ENCODE assay signal across 25 mouse cellular contexts in genomic region chr4:48766458-48766857, GRCm38 (mm10).
"Had no signal": no experiment of that assay in that cellular context is flagged by ENCODE, and none has a peak within 500 bp of the region (broad histone marks: within the 10 kb centered on the region; RNA-seq: fewer than 3 reads in every experiment).

No protein-coding gene starts in this region.

- DNase-seq: cerebellum, adult 8-10 months; cerebellum, adult 9-10 months; cerebellum, adult 9-11 months; cerebellum, postnatal 10 days; cerebellum, postnatal 14 days; cerebellum, postnatal 25 days; cerebellum, postnatal 36 days; embryo, embryonic 11 days; forebrain, postnatal 0 days; gastrocnemius, adult 2 months; gastrocnemius, postnatal 10 days; gastrocnemius, postnatal 14 days; gastrocnemius, postnatal 25 days; gastrocnemius, postnatal 36 days; heart, adult 18-20 months had no signal

- H3K4me1 ChIP-seq: embryonic facial prominence, embryonic 10.5 days; forebrain, embryonic 12.5 days; forebrain, embryonic 13.5 days had no signal

- H3K9me3 ChIP-seq: embryonic facial prominence, embryonic 10.5 days; embryonic facial prominence, embryonic 12.5 days; embryonic facial prominence, embryonic 13.5 days; embryonic facial prominence, embryonic 15.5 days; forebrain, embryonic 10.5 days; forebrain, embryonic 12.5 days; forebrain, embryonic 13.5 days; forebrain, embryonic 15.5 days; heart, embryonic 10.5 days had no signal

- H3K27me3 ChIP-seq: embryonic facial prominence, embryonic 12.5 days; embryonic facial prominence, embryonic 13.5 days; embryonic facial prominence, embryonic 15.5 days; forebrain, embryonic 12.5 days; forebrain, embryonic 13.5 days; forebrain, embryonic 15.5 days had no signal

- H3K4me3 ChIP-seq: embryonic facial prominence, embryonic 10.5 days; embryonic facial prominence, embryonic 12.5 days; embryonic facial prominence, embryonic 13.5 days; embryonic facial prominence, embryonic 15.5 days; erythroblast, embryonic 14.5 days; forebrain, embryonic 10.5 days; forebrain, embryonic 12.5 days; forebrain, embryonic 13.5 days; forebrain, embryonic 15.5 days; gastrocnemius, adult 2 months; heart, embryonic 10.5 days had no signal

- H3K4me2 ChIP-seq: embryonic facial prominence, embryonic 12.5 days; embryonic facial prominence, embryonic 13.5 days; embryonic facial prominence, embryonic 15.5 days; forebrain, embryonic 12.5 days; forebrain, embryonic 13.5 days; forebrain, embryonic 15.5 days had no signal

- H3K36me3 ChIP-seq: embryonic facial prominence, embryonic 10.5 days; embryonic facial prominence, embryonic 12.5 days; embryonic facial prominence, embryonic 13.5 days; embryonic facial prominence, embryonic 15.5 days; forebrain, embryonic 10.5 days; forebrain, embryonic 12.5 days; forebrain, embryonic 15.5 days; heart, embryonic 10.5 days had no signal

- H3K9ac ChIP-seq: embryonic facial prominence, embryonic 12.5 days; embryonic facial prominence, embryonic 13.5 days; embryonic facial prominence, embryonic 15.5 days; forebrain, embryonic 12.5 days; forebrain, embryonic 13.5 days; forebrain, embryonic 15.5 days; forebrain, postnatal 0 days had no signal

- H3K27ac ChIP-seq: embryonic facial prominence, embryonic 10.5 days; embryonic facial prominence, embryonic 12.5 days; embryonic facial prominence, embryonic 13.5 days; embryonic facial prominence, embryonic 15.5 days; forebrain, embryonic 10.5 days; forebrain, embryonic 12.5 days; forebrain, embryonic 13.5 days; forebrain, embryonic 15.5 days; gastrocnemius, adult 2 months; heart, embryonic 10.5 days had no signal
